Mouse (Mus musculus) megakaryocyte, embryonic 14.5 days (primary cell): ENCODE results near the gene Pde4d.

Experiments used
- FLI1 ChIP-seq: IDR thresholded peaks from 2 replicates; pipeline ENCODE4 v1.6.1; 2012; ENCODE audit warnings: low read length, inconsistent platforms, mixed read lengths
- GATA1 ChIP-seq: IDR thresholded peaks from 3 replicates; pipeline ENCODE4 v1.6.1; 2012; ENCODE audit warnings: mixed read lengths, low read length, inconsistent platforms, borderline replicate concordance

DNA sequence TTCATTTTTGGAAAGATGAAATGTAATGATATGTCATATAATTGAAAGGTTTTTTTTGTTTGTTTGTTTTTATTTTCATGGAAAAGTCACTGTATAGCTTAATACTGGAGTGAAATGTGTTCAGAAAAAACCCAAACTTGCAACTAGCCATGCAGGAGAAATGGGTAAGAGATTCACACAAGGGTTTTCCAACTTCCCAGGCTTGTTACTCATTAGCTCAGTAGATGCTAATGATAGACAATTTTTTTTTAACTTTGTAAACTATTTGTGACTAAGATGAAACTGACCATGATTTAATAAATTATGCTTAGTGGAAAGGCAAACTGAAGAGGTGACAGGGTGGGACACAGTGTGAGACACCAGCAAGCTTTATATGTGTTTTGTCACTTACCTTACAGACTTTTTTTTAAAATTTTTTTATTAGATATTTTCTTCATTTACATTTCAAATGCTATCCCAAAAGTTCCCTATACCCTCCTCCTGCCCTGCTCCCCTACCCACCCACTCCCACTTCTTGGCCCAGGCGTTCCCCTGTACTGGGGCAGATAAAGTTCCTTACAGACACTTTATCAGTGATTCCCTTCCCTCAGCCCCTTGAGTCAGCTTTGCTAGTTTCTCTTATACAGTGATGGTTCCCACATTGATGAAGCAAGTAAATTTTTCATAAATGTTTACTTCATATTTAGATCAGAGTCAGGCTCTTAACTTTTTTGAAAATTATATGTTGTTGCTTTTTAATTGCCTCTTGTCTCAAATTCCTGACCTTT lies 30.8 kb upstream of the Pde4d start:
- no peak for TF ChIP-seq GATA1
- TF ChIP-seq FLI1, result no peak
